Mouse (Mus musculus) heart, postnatal 10 days (tissue): Measurements from ENCODE around the gene Paf1. TPM values are rescaled to one million over a fixed set of nuclear protein-coding genes. Genes with fewer than 3 reads are reported as not detected.
A peak's percentile ranks its signal among the peaks of the same experiment; 100 is the strongest.
"Not testable (repeated sequence)": the region's sequence is repeated elsewhere in the genome, so short reads cannot be mapped to it uniquely, and the experiment has no call there.

Source experiments
- DNase-seq, 2 experiments: peaks; one replicate each; pipeline ENCODE4 v3.0.0; 2021
- intact Hi-C: fragments of 180-260 bp; cut with DNase I; formaldehyde crosslinking; loops from one replicate; pipeline ENCODE4 v1.15.1; 2025
- total RNA-seq, 2 experiments: library from RNA; stranded (reverse); gene quantifications; 2 replicates each; pipeline ENCODE4 v1.2.3; 2021

Paf1 gene
- total RNA-seq, 2 experiments from 2014 or later: 41.7 to 51.2 TPM

GRCm38 (mm10) chr7:28382347-28382951 is 10.3 kb upstream of the Paf1 start:
- intact Hi-C loops: no loop called here
- DNase-seq: no peak

DNA sequence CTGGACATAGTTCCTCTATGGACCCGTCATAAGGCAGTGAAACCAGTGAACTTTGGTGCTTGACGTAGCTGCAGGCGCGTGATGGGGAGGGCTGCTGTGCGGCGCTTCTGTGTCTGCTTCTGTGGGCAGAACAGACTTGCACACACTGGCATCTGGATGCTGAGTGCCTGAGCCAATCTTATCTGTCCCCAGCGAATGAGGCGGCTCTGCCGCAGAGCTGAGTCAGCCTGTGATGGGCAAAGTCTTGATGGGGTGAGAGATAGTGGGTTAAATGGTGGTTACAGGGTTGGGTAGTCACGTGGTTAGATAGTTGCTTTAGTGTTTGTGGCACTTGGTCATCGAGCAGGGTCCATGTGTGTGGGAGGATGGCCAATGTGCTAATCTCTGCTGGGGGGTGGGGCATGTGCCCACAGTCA is 9.8 kb upstream of the Paf1 start:
- peak; percentile 47 to 60 for DNase-seq
- intact Hi-C loops: no loop called here

GRCm38 (mm10) chr7:28383606-28384005 is 9.1 kb upstream of the Paf1 start:
- intact Hi-C loops: no loop called here
- DNase-seq: no peak

- DNase-seq: no peak
- intact Hi-C loops: no loop called here
These were observed 8.6 kb upstream of the Paf1 start for GRCm38 (mm10) chr7:28384162-28384561.

DNA sequence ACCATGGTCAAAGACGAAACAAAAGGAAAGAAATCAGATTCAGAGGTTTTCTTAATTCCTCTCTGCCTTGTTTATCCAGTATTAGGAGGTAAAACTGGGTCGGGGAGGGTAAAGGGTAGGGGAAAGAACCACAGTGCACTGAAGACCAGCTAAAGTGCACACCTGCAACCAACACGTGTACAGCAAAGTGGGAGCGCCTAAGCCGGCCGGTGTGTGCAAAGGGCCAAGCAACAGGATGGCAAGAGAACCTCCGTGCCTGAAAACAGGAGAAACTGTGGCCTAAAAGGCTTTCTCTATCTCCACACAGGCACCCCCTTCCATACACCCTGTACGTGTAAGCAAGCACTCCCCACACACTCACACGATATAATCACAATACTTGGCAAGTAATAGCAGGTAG is 7.6 kb upstream of the Paf1 start:
- DNase-seq: no peak
- intact Hi-C loops: no loop called here

DNA sequence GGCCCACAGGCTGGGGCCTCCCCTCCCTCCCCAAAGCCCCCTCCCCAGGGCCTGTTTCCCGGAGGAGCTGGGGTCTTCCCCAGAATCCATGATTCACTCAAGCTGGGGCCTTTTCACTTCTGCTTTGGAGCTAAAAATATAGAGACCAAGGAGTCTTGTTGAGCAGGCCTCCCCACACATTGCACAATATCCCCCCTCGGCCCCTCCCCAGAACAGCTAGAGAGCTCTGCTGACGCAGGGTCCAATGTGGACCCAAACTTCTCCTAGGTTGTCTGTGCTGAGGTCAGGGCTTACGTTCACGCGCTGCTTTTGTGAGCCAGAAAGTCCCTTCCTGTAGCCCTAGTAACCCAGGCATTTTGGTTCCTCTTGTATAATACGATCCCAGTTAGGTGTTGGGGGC is 6.7 kb upstream of the Paf1 start:
- intact Hi-C loops: loop anchor here (1.0 kb wide), 1 partner anchor 13 kb away; no protein-coding TSS in a partner anchor
- DNase-seq: peak; percentile 35 to 44

DNA sequence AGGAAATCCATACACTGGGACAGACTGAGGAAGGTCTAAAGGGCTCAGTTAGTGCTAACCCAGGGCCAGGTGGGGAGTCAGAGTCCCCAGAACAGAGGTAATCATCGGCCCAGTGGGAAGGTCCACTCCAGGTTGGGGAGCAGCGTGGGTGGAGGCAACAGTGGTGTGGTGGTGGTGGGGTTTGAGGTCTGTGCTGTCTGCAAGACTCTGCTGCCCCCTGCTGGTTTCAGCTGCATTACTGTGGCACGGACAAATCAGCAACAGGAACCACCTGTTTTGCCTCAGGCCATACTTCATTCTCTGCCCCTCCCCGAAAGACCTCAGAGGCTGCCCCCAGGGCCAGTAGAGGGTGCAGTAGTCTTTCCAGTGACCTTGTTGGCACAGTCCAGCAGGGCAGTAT is 6.3 kb upstream of the Paf1 start:
- intact Hi-C loops: loop anchor here (1.0 kb wide), 1 partner anchor 13 kb away; no protein-coding TSS in a partner anchor
- peak; percentile 88 to 94 for DNase-seq

DNA sequence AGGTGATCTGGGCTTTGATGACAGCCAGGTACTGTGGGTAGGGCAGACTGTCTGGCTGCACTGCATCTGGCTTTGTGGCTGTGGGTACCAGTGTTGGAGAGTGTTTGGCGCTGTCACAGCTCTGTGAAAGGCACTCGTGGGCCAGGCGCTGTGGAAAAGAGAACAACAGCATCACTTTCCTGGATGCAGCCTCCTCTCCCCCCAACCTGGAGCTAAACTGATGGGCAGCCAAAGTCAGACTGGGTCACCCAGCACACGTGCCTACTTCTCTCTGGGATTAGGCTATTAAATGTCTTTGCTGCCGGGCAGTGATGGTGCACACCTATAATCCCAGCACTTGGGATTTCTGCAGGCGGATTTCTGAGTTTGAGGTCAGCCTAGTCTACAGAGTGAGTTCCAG is 5.9 kb upstream of the Paf1 start:
- intact Hi-C loops: loop anchor here (1.0 kb wide), 1 partner anchor 14 kb away; no protein-coding TSS in a partner anchor
- DNase-seq: not testable (repeated sequence)

GRCm38 (mm10) chr7:28387384-28387783 is 5.4 kb upstream of the Paf1 start:
- DNase-seq, intact Hi-C loops: not testable (repeated sequence)

DNA sequence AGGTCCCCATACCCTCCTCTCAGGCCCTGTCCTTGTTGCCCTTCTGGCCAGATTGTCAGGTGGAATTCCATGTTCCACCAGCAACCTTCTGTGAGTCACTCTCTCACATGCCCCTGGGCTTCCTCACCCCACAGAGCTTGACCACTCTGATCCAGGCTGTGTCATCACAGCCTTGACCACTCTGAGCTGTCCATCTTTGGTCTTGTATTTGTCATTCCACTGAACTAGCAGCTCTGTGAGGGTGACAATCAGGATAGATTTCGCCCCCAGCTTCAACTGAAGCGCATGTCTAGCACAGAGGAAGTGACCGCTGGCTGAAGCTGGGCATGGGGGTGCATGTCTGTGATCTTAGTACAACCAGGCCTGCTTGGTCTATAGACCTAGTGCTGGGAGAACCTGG is 2.4 kb upstream of the Paf1 start:
- no peak for DNase-seq
- intact Hi-C loops: no loop called here

DNA sequence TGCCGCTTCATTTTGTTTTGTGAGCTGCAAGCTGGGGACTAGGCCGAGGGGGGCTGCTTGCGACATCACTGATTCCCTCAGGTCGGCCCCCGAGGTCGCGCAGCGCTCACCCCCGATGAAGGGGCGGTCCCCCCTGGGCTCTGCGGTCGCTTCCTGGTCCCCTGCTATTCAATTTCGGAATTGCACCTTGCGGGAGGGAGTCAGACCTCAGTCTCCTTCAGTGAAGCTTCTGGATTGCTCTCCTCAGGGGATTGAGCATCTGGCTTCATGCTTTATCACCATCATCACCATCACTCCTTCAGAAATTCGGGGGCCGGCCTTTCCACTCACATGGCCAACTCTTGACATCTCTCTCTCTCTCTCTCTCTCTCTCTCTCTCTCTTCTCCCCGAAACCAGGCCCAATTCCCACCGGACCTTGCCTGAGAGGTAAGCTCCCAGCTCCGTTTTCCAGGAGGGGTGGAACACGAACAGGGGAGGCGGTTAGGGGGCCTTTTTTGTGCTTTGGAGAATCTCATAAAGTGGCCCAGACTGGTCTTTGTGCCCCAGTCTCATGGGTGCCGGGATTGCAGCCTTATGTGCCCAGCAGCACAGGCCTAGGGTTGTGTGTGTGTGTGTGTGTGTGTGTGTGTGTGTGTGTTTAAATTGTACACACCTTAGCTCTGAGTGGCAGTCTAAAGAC is 661 bp downstream of the Paf1 start:
- no peak for DNase-seq

GRCm38 (mm10) chr7:28395425-28395824 is 2.7 kb downstream of the Paf1 start:
- no peak for DNase-seq
- intact Hi-C loops: no loop called here

More for the DNA sequence above, 661 bp downstream of the Paf1 start:
- intact Hi-C loops: no loop called here

- intact Hi-C loops: no loop called here
- peak; percentile 35 to 62 for DNase-seq
These were observed 5.2 kb downstream of the Paf1 start for GRCm38 (mm10) chr7:28398000-28398399.

GRCm38 (mm10) chr7:28398696-28399340 is 6.1 kb downstream of the Paf1 start:
- intact Hi-C loops: no loop called here
- no peak for DNase-seq

DNA sequence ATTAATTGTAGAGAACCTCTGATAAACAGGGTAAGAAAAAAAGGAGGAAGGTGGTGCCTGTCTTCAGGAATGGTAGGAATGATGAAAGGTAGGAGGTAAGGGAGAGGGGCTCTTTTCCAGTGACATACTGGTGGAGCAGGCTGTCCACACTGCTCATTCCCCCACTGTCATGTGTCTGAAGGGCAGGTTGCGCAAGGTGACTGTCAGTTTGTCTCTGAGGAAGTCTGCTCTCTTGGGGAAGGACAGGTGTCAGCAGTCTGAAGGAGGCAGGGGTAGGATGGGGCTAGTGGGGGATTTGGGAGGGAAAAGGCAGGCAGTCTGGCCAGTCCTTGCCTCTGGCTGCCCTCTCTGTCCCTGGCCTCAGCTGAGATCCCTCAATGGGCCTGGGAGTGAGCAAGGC is 8.3 kb downstream of the Paf1 start:
- DNase-seq: no peak
- intact Hi-C loops: no loop called here

DNA sequence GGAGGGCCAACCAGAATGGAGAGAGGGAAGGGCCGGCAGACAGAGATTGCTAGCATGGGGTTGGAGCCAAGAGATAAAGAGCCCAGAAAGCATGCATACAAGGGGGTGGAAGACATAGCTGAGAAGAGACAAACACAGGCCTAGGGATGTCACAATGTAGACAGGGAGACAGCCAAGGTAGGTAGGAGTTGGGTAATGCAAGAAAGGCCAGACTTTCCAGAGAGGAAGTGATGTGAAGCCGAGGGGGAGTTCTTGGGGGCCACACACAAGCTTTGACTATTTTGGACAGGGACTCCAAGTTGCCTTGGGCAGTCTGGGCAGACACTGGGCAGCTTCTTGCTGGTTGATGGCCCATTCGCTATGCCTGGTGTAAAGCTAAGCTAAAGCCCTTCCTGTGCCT is 9.2 kb downstream of the Paf1 start:
- no peak for DNase-seq
- intact Hi-C loops: no loop called here

DNA sequence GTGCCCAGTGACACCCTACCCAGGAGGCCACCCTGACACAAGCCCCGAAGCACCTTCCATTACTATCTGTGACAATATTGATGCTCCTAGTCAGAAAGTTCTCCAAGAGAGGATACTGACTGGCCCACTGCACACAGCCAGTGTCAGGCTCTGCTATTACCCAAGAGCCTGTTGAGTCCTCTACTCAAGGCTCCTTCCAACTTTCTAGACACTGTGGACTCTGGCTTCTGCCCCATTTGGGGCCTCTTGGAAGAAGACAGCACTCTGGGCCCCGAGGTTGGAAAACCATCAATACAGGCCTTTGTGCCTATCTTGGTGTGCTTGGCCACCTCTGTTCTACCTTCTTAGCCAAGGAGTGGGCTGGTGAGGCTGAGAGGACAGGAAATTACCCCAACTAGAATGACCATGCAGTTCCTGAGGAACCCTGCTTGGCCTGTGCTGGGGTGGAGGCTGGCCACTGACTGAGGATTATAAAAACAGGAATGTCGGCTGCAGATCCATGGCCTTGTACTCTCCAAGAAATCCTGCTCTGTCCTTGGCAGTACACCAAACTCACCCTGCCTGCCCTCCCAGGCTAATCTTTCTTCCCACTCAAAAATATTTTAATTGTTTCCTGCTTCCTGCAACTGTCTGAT is 18.2 kb downstream of the Paf1 start:
- intact Hi-C loops: no loop called here

DNA sequence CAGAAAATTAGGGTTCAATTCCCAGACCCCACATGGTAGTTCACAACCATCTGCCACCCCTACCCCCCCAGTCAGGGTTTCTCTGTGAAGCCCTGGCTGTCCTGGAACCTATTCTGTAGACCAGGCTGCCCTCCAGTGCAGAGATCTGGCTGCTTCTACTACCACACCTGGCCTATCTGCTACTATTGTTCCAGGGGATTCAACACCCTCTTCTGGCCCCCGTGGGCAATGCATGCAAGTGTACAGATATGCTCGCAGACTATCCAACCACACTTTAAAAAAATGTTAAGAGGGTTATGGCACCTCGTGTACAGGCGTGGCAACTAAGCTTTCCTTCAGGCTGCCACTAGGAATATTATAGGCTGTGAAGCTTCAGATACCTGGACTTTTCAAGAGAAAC is 20.1 kb downstream of the Paf1 start:
- DNase-seq: no peak
- intact Hi-C loops: no loop called here

More for the DNA sequence above, 18.2 kb downstream of the Paf1 start:
- peak; percentile 84 to 86 for DNase-seq

GRCm38 (mm10) chr7:28417368-28417767 is 24.6 kb downstream of the Paf1 start:
- no peak for DNase-seq
- intact Hi-C loops: no loop called here

- intact Hi-C loops: no loop called here
- peak; percentile 81 to 88 for DNase-seq
These were observed 25.4 kb downstream of the Paf1 start for GRCm38 (mm10) chr7:28418096-28418670.

DNA sequence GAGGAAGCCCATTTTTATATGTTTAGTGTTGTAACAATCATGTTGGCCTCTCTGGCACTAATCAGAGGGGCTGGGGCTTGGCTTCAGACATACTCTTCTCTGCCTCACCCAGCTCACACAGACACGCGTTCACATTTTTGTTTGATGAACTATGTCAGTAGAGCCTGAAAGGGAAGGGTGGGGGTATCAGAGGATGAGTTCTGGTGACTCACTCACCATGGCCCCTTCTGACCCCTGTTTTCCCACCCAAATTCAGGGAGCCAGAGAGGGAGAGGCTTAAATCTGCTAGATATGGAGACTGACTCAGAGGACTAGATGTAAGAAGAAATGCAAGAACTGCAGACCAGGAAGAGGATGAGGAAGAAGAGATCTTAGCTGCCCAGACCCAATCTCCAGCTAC is 26.7 kb downstream of the Paf1 start:
- DNase-seq: peak; percentile 30 to 36
- intact Hi-C loops: no loop called here
